Mouse (Mus musculus): ENCODE measurements around the gene Neil3. TPM values are rescaled to one million over a fixed set of nuclear protein-coding genes. Genes with fewer than 3 reads are reported as not detected.

Gene Neil3
- under 1 TPM in 2 of 4 experiments, not detected in 2; 0.20 to 0.37 TPM for total RNA-seq (2022)

DNA sequence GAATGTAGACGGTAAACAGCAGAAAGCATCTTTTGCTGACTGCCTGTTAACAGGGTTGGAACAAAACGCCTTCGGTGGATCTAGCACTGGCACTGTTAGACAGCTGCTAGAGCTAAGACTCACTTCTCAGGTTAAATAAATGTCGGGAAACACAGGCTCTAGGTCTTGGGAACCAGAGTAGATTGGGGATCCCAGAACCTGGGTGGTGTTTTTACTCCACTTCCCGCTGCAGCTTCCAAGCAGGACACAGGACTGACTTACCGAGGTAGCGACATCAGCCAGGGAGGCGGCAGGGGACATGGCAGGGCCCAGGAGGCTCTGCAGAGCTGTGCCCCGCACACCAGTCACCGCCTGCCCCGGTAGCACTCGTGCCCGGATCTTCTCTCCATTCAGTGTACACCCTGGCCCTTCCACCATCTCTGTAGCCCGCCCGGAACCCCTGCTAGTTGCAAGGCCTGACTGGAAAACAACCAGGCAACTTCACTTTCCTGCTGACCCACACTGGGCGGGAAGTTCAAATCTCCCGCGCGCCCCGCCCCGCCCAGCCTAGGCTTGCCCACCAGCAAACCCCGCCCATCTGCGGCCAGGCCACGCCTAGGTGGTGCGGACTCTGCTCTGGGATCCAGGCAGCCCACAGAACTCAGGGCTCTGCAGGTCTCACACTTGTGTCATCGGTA is at the start of gene Neil3:
Gene Neil3, minus strand, starts transcription at position 571 of the 677 bp plus-strand sequence.
- peak in 1 of 2 experiments; percentile 8 for DNase-seq (ENCODE audit: low spot score in 2 of 2)

DNA sequence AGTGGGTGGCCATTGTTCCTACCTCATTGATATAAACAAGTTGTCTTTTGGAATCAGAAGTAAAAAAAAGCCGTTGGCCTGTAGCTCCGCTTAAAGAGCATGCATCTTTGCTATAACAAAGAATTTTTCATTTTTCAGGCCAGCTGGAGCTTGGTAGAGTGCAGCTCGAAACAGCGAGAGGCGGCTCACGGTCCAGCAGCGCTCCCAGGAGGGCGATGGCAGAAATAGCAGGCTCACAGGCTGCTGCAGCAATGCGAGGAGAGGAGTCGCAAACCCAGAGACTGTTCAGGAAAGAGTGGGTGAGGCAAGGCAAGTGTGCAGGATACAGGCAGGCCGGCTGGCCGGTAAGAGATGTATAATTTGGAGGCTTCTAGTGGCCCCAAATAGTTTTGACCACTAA is 42.0 kb upstream of the Neil3 start:
- peak; percentile 29 to 31 for DNase-seq (ENCODE audit: low spot score in 2 of 2)

DNA sequence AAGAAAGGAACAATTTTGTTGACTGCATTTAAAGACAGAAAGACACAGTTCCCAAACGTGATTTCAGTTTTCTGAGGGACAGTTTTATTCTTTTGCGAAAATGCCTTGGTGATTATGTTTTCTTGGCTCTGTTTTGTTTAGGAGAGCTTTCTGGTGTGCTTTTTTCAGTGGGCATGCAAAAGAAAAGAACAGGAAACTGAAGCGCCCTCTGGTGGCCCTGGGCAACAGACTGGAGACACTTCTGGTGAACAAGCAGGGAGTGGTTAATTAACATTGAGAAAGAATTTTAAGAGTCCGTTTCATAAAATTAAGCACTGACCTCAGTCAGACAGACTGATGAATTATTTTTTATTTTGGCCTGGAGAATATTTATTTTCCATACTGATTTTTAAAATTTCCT is 25.1 kb upstream of the Neil3 start:
- DNase-seq (ENCODE audit: low spot score in 2 of 2) = peak in 1 of 2 experiments; percentile 17

DNA sequence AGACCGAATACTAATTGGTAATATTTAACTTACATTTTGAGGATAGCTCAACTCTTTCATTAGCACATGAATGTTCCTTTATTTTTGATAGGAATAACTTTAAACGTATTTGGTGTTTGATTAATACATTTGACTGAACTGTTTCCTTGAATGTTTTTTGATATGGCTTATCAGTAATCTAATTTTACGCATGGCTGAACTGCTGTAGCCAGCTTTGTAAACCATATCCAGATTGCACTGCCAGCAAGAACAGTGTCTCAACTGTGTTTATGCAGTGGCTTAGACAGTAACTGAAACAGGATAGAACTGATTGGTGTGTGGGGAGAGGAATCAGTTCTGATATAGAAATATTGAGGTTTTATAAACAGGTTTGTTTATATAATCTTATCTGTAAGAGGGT is 22.6 kb upstream of the Neil3 start:
- no peak for DNase-seq (ENCODE audit: low spot score in 2 of 2)

DNA sequence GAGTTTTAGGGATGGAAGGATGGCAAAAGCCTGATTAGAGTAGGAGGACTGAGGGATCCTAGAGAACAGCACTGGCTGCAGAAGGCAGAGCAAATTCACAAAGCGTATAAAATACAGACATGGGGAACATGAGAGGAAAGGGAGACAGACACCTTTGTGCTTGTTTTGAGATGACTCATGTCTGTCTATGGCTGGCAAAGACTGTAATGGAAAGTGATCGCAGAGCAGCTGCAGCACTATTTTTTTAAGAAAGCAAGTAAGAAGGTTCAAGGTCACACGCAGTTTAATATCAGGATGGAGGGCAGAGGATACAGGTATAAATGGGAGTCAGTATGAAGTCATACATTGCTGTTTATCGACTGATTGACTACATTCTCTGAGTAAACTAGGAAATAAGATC is 8.2 kb downstream of the Neil3 start:
- DNase-seq (ENCODE audit: low spot score in 2 of 2) = no peak

DNA sequence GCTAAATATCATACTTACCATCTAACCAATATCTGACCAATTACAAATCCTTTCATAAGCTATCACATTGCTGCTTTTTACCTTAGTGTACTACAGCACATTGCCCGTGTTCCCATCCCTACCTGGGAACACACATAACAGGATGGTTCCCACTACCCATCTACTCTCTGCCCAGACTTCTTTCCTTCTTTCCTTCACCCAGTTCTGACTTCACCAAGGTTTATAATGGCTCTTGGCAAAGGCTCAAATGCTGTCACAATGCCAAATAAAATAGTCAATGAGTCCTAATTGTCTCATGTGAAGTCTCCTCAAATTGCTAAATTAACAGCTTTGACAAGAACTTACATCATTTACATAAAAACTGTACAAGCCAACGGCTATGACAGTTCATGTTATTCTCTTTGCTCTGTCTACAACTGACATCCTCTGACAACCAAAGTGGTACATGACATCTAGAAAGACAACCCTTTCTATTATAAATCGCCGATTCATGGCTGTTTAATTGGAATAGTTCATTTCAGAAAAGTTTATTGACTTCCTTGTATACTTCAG is 9.9 kb downstream of the Neil3 start:
- DNase-seq (ENCODE audit: low spot score in 2 of 2) = no peak

DNA sequence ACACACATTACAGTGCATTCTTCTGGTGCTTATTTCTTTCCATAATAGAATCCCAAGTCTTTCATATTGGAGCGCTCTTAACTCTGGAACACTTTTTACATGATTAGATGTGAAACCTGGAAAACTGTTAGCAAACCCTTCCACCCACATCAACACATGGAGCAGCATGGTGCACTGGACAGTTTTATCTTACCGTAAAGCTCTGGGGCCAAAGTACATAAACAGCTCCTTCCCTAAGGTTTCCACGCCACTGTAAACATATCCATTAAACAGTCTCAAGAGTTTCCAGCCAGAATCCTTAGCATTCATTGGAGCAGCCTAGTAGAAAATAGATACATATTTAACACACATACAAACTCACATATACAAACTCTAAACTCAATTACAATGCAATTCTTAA is 15.4 kb downstream of the Neil3 start:
- no peak for DNase-seq (ENCODE audit: low spot score in 2 of 2)

DNA sequence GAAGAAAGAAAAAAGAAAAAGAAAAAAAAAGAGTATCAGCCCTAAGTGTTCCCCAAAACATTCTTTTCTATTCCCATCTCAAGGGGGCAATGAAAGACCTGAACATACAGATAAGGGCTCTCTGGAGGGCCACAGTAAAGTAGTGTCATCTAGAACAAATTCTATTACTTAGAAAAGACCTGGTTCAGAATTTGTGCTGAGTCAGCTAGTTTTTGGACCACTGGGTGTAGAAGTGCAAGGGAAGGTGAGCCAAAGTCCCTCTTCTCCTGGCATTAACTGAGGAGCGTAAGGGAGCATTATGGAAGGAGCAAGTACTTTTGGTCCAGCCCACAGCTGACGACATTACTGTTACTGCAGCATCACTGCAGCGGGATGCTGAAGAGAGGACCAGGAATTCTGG is 19.7 kb downstream of the Neil3 start:
- DNase-seq (ENCODE audit: low spot score in 2 of 2) = no peak

DNA sequence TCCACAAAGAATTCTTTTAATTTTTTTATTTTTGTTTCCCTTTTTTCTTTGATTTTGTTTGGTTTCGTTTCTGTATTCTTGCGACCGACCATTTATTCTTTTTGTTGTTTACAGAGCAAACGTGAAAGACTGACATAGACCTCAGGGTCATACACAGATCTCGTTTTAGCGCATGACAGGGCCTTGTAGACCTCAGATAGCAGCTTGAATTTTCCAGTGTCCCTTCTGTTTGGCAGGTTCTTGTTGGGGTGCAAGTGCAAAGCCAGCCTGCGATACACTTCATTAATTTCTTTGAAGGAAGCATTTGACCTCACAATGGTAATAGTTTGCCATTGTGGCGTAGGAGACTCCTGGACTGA is 24.6 kb downstream of the Neil3 start:
- DNase-seq (ENCODE audit: low spot score in 2 of 2) = no peak

DNA sequence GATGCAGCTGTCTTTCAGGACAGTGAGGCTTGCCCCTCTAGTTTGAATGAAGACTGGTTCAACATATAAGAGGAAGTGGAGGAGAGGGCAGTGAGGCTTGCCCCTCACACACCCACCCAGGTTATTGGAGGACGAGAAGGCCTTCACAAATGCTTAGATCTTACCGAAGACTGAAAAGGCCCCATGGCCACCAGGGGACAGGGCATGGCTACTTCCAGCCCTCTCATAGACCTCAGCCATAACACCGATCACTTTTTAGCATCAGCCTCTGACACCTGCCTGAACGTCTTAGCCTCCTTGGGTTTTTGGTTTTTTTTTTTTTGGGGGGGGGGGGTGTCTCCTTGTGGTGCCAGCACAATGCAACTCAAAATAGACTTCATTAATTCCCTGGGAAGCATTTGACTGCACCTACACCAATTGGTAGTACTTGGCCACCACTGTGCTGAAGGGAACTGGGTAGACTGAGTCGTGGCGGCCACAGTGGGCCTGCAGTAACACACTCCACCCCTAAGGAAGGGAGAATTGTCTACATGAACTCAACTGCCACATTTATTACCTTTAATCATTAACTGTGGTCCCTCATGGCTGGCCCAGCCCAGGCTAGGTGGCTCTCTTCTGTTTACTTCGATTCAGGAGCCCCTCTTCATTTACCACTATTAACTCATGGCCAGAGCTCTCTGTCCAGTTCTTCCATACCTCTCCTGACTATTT is 25.1 kb downstream of the Neil3 start:
- no peak for DNase-seq (ENCODE audit: low spot score in 2 of 2)

DNA sequence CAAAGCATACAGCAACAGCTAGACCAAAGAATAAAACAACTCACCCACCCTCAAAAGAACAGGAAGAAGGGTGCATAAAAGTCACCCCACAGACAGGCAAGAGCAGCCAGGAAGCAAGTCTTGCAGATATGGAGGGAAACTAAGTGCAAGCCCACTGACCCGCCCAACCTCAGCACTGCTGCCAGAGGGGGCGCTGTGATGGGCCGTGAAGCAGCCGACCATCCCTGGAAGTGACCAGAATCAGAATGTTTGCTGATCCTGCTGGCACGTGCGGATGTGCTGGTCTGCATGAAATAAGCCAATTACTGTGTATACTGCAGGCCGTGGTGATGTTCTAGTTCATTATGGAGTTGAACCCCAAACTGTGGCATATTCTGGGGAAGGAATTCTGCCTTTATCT is 26.6 kb downstream of the Neil3 start:
- no peak for DNase-seq (ENCODE audit: low spot score in 2 of 2)

DNA sequence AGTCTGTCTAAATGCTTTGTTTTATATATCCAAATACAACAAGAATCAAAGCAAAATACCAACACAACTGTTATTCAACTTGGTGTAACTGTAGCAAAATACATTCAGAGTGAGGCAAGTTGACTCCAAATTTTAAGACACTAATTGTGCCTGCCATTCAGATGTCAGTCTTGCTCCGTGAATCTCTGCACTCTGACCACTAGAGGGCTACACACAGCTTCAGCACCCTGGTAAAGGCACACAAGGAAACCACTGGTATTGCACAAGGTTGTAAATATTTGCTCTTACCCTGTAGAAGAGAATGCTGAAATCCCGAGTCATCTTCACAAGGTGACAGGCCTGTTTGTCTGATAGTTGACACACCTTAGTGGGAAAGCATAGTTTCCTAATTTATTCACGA is 31.8 kb downstream of the Neil3 start:
- no peak for DNase-seq (ENCODE audit: low spot score in 2 of 2)

DNA sequence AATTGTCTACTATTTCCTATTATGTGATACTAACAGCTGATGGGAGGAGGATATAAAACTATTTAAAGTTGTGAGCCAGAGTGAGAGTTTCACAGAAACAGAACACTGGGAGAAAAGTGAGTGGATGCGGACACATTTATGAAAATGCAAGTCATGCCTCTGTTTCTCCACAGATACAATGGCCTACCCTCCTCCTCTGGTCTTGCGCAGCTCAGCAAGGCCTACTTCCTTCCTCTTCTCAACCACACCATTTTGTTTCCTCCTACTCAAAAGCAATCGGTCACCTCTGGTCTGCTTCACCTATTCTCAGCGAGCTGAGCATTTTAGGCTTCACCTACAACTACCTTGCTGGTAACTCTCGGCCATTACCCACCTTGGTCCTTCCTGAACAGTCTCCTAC is 34.0 kb downstream of the Neil3 start:
- DNase-seq (ENCODE audit: low spot score in 2 of 2) = no peak

DNA sequence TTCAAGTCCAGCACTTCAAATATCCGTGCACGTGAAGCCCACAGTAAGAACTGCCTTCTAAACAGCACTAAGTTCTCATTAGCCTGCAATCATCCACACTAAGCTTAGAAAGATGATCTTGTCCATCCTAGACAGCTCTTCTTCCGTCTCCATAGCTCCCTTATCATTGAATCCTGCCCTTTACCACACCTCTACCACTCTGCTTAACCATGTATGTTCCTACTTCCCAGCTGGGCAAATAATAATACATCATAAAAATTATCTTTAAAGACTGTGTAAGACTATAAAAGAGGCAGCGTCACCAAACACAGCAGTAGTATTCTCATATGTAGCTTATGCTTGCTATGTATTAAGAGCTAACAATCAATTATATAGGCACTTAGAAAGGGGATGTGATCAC is 35.2 kb downstream of the Neil3 start:
- no peak for DNase-seq (ENCODE audit: low spot score in 2 of 2)

DNA sequence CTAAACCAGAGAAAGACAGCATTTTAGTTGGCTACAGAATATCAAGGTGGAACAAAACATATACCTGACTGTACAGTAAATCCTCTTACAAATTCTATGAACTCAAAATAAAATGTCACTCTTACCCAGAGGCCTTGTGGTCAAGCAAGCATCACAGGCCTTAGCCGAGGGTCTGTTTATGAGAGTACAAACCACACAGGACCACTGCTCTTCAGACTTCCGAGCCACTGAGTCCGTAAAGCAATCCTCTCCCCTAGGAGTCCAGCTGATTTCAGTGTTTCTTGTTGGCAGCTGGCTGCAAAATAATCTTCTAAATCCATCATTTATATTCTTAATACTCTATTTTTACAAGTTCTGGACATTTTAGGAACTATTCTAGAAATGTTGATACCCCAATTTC is 38.0 kb downstream of the Neil3 start:
- no peak for DNase-seq (ENCODE audit: low spot score in 2 of 2)

DNA sequence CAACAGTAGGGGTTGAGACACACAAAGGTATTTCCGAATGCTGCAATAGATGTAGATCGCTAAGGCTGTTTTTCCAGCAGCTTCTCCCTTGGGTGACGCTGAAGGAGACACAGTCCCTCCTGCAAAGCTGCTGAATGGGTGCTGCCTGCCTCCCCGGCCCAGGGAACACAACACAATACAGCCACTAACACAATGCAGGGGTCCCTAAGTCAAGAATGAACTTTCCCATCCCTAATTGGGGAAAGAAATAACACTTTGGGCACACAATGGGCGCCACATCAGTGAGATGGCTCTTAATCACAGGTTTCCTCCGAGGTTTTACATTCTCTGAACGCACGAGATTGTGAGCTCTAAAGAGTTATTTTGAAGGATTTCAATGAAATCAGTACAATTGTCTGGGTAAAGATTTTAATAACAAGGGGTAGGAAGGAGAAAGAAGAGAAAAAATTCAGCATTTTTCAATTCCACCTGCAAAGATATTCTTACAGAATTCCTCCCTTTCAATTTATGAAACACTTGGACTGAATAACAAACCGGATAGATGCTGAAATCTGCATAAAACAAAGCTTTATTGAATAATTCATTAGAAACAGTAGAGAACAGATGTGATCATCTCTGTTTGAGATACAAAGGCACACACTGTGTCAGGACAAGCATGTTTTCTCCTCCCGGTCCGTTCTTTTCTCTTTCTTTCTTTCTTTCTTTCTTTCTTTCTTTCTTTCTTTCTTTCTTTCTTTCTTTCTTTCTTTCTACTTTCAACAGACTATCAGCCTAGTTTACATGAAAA is 38.6 kb downstream of the Neil3 start:
- no peak for DNase-seq (ENCODE audit: low spot score in 2 of 2)

DNA sequence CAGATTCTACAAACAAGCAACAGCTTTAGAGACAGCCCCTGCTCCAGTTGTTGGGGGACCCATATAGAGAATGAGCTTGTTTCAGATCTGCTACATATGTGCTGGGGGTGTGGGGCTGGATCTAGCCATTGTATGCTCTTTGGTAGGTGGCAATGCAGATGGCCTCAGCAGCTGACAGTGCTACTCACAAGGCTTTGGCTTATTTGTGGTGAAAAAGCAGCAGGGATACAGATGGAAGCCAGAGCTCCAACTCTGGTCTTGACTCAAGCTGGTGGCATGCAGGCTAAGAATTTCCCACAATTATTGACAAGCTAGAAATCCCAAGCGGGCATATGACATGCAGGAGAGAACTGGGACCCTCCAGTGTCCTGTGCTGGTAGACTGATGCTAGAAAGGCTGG is 40.8 kb downstream of the Neil3 start:
- DNase-seq (ENCODE audit: low spot score in 2 of 2) = no peak

DNA sequence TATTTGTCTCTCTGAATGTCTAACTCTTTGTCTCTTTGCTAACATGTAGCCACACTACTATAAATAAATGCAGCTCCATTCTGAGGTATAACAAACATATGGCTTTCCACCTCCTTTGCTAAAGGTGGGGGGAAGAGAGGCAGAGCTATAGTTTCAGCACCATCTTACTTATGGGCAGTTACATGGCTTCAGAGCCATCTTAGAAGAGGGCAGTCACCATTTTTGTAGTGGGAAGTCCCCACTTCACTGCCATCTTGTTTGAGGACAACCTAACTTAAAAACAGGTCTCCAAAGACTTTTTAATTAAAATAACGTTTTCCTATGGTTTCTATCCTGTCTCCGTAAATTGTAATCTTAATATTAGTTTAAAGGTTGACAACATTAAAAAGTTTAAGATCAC is 47.1 kb downstream of the Neil3 start:
- DNase-seq (ENCODE audit: low spot score in 2 of 2) = no peak

DNA sequence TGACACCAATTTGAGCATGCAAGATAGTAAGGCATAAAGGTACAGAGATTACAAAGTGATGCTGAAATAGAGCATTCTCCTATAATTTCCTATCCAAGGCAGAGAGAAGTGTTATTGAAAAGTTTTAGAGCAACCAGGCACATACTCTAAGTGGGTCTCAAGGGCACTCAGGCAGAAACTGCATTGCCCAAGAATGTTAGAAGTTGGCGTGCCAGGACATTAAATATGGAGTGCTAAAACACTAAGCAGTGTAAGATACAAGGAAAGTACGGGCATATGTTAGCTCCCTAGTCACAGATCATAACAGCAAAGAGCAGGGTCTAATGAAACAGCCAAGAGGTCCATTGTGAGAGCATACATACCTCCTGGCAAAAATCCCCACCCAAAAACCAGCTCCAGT is 65.3 kb downstream of the Neil3 start:
- DNase-seq (ENCODE audit: low spot score in 2 of 2) = no peak

DNA sequence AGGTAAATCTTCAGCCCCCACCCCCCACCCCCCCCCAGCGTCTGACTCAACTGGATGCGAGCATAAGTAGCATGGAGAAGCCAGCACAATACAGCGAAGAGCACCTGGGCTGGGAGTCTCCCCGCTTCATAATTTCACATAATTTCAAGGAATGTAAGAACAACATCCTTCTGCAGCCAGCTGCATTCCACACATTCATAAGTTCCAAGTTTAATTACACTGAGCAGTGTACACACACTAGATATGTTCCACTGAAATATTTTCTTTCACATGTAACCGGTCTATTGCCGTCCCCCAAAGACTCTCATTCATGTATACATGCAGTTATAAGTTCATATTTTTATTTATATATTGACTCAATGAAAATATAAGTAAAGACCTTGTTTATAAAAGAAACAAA is 72.6 kb downstream of the Neil3 start:
- no peak for DNase-seq (ENCODE audit: low spot score in 2 of 2)

DNA sequence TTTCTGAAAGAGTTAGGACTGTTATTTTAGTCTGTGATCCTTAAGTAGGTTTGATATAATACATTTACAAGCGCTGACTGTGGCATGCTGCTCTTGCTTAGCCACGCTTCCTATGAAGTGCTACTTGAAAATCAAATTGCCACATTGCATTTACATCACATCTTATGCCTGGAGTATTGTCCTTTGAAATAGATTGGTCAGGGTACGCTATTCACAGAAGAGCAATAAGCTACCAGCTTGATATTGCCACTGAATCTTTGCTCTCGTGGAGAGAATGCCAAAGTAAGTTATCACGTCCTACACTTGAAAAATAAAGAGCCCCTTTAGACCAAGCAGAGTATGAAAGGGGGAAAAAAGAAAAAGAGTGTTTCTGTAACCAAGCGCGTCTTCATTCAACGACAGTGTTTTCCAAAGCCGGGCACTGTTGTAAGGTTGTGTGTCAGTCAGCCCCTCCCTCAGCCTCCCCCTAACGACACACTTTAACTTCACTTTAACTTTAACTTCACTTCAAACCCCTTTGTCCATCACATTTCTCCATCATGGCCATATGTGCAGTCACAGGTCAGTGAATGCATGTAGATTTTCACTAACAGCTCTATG is 76.3 kb downstream of the Neil3 start:
- no peak for DNase-seq (ENCODE audit: low spot score in 2 of 2)

DNA sequence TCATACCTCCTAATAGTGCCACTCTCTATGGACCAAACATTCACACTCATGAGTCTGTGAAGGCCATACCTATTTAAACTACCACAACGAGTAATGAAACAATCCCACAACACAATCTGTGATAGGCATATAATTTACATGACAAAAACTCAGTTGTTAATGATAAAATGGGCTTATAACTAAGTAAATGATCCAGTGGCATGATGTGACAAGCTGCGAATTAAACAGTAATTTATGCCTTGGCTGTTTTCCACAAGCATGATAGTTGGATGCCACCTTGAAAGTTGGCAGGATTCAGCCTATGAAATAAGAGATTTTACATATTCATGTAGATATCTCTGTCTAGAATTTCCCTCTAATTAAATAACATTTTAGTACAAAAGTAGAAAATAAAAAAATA is 99.3 kb downstream of the Neil3 start:
- DNase-seq (ENCODE audit: low spot score in 2 of 2) = no peak

Measured in left cerebral cortex, adult 8-10 months (tissue).